Mouse (Mus musculus): ENCODE results near the gene Cdk15.

Gene Cdk15

DNA sequence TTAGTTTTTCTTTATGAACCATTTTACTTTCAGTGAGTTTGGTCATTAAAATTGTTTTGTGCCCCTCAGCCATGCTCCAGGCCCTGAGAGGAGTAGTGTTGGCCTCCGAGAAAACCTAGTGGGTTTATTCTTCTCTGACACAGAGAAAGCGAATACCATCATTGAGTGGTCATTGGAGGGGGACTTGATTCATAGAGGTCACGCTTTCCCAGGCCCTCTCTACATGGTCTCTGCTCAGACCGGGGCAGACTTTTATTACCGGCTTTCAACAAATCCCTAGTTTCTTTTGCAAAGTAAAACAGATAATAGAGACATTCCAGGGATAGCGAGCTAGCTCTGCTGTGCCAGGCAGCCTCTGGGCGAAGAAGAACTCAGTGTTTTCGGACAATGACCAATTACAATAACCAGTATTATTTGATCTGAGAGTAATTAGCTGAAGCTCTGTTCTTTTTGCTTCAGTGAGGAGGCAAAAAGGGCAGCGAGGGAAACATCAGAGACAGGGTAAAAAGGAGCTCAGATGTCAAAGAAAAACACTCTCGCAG is 70.2 kb downstream of the Cdk15 start:
- DNase-seq (ENCODE audit: low spot score), result no peak

GRCm38 (mm10) chr1:59332737-59333385 is 76.2 kb downstream of the Cdk15 start:
- DNase-seq (ENCODE audit: low spot score), result no peak

DNA sequence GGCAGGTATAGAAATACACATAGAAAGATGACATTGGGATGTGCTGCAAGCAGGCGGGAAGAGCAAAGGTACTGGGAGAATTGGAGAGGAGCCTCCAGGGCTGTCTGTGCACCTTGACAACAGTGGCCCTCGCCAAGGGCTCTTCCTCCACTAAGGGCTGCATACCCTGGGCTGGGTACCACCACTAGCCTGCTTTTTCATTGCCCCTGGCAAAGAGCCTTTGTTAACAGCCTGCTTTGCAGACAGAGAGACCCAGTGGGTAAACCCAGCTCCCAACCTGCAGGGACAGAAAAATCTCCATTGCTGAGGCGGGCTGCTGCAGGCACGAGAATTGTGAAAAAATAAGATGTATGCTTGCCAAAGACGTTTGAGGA is 76.7 kb downstream of the Cdk15 start:
- no peak for DNase-seq (ENCODE audit: low spot score)

DNA sequence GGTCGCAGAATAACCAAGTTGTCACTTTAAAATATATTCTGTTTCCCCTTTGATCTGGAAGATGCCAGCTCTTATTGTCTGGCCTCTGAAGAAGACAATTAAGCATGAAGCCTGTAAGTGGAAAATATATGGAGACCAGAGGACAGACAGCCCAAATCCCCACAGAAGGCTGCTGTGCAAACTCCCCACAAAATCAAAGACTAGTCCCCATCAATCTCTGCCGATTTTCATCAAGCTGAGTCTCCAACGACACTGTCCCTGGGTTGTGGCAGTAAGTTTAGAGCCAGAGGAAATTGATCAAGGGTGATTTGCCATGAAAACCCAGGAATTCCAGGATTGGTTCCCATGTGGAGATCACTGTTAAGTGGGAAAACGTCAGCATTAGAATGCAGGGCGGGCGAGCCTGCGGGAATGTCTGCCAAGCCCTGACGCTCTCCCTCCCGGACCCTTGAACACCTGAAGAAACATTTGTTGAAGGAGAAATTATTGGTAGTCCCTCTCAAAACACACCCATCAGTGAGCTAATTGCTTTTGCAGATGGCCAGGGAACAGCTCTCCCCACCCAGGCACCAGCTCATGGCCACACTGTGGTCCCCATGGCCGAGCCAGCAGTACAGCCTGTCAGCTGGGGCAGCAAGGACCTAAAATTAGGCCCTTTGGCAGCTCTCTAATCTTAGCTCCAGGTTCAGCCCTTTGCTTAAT is 77.3 kb downstream of the Cdk15 start:
- no peak for DNase-seq (ENCODE audit: low spot score)

GRCm38 (mm10) chr1:59334562-59334890 is 77.8 kb downstream of the Cdk15 start:
- DNase-seq (ENCODE audit: low spot score), result no peak

DNA sequence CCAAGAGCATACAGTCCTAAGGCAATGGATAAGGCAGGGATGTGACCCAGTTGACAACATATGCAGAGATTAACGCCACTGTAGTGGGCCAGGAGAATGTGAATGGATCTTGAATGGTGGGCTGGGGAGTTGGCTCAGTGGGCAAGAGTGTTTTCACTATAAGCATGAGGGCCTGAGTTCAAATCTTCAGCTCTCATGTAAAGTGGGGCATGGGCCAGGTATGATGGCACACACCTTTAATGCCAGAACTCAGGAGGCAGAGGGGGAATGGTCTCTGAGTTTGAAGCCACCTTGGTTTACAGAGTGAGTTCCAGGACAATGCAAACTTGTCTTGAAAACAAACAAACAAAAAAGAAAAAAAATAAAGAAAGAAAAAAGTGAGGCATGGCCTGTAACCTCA is 79.5 kb downstream of the Cdk15 start:
- no peak for DNase-seq (ENCODE audit: low spot score)

- no peak for DNase-seq (ENCODE audit: low spot score)
Observed at GRCm38 (mm10) chr1:59340814-59341588, 84.3 kb downstream of the Cdk15 start.

DNA sequence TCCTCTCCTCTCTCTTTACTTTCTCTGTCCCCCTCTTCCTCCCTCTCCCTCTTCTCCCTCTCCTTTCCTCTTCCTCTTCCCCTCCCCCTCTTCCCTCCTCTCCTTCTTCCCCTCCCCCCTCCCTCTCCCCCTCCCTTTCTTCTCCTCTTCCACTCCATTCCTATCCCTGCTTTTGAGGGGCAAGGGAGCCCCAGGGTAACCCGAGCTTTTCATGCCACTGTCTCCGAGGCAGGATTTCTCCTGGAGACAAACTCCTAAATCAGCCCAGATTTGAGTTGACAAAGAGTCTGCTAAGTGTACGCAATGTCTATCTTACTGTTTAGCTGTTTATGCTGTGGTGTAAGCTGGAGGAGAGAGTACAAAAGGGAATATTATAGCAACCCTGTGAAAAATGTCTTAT is 85.0 kb downstream of the Cdk15 start:
- DNase-seq (ENCODE audit: low spot score), result no peak

DNA sequence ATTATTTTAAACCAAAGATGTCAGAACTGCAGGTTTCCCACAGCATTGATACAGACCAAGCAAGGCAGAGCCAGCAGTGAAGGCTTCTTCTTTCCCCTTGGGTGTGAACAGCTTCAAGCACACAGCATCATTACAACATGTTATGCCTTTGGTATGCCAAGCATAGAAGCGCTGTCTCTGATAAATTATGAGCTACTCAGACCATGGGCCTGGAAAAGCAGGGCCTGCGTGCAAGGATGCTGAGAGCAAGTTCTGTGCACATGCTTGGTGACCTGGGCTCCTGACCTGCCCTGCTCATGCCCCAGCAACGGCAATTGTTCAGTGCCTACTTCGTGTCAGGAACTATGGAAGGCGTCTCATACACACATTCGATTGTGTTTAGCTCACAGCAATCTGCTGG is 85.4 kb downstream of the Cdk15 start:
- no peak for DNase-seq (ENCODE audit: low spot score)

DNA sequence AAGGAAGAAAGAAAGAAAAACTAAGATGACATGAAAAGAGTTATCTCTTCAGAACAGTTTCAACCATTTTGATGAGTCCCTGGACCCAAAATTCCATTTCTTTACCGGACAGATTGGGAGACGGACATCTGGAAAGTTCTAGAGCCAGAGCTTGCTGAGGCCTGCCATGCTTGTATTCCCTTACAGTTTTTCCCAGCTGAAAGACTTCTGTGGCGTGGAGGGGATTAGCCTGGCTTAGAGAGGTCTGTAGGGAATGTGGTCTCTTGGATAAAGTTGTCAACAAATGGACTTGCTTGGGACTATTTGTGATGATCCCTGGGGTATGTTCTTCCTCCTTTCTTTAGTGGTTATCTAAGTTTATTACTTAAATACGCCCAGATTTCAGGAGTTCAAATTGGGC is 96.0 kb downstream of the Cdk15 start:
- no peak for DNase-seq (ENCODE audit: low spot score)

DNA sequence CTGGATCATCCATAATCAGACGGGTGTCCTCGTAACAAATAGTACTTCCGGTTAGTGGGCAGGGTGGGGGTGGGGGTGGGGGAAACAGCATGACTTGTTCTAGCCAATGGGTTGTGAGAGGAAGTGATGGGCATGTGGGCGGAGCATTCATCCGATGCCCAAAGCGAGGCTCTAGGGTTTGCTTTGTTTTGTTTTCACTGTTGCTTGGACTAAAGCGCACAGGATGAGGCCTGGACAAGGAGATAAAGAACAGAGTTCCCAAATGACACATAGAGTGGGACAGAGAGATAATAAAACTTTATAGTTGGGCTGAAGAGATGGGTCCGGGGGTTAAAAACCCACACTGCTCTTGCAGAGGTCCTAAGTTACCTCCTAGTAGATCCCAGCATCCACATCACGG is 98.7 kb downstream of the Cdk15 start:
- DNase-seq (ENCODE audit: low spot score), result no peak

GRCm38 (mm10) chr1:59359136-59359535 is 102.4 kb downstream of the Cdk15 start:
- no peak for DNase-seq (ENCODE audit: low spot score)

- no peak for DNase-seq (ENCODE audit: low spot score)
Observed at GRCm38 (mm10) chr1:59360834-59361233, 104.1 kb downstream of the Cdk15 start.

GRCm38 (mm10) chr1:59361460-59361859 is 104.8 kb downstream of the Cdk15 start:
- DNase-seq (ENCODE audit: low spot score), result no peak

- no peak for DNase-seq (ENCODE audit: low spot score)
Observed at GRCm38 (mm10) chr1:59361966-59362365, 105.3 kb downstream of the Cdk15 start.

- no peak for DNase-seq (ENCODE audit: low spot score)
Observed at GRCm38 (mm10) chr1:59364463-59365040, 107.8 kb downstream of the Cdk15 start.

GRCm38 (mm10) chr1:59367928-59368648 is 111.4 kb downstream of the Cdk15 start:
- no peak for DNase-seq (ENCODE audit: low spot score)

DNA sequence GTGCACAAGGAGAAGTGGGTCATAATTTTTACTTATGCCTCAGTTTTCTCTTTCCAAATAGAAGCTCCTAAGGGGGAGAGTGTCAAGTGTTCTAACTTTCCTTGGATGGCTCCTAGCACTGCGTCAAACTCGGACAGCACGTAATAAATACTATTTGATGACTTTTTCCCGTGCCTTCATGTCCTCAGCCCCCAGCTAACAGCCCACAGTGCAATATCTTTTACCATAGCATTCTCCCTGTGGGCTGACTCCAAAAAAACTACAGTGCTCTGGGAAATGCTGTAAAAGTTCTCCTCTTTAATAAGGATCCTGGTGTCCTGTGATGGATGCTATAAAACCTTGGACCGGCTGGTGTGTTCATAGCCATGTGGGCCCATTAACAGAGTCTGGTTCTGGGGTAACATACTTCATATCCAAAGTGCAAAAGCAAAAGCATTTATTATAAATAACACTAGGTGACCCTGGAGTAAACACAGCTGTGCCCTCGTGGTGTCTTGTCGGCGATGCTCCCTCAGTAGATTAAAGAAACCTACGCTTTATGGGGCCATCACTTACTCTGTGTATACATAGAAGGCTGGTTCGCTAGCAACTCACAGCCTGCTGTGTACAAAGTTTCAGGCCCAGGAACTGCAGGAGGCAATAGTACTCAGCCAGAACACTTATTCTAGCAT is 112.1 kb downstream of the Cdk15 start:
- DNase-seq (ENCODE audit: low spot score), result no peak

GRCm38 (mm10) chr1:59369320-59369685 is 112.6 kb downstream of the Cdk15 start:
- no peak for DNase-seq (ENCODE audit: low spot score)

- no peak for DNase-seq (ENCODE audit: low spot score)
Observed at GRCm38 (mm10) chr1:59370355-59370950, 113.7 kb downstream of the Cdk15 start.

GRCm38 (mm10) chr1:59376021-59376548 is 119.4 kb downstream of the Cdk15 start:
- DNase-seq (ENCODE audit: low spot score), result no peak
